Mouse (Mus musculus): Measurements from ENCODE around the gene Gtsf1. TPM values are rescaled to one million over a fixed set of nuclear protein-coding genes. Genes with fewer than 3 reads are reported as not detected.

The Gtsf1 gene
- polyA plus RNA-seq, 1 experiment from 2014 or later = 0.27 TPM

- Histone ChIP-seq H3K27me3 (ENCODE audit: insufficient read depth, low read length) (no peaks in the 10 kb centered on the region), H3K9me3 (ENCODE audit: low read length) (no peaks in the 10 kb centered on the region), H3K4me1 (ENCODE audit: insufficient read depth, low read length) (peaks cover 24% of the 10 kb centered on the region), H3K27ac (ENCODE audit: low read length) (peak overlapping the region; percentile 44), H3K9ac (replicated peaks; ENCODE audit: low read length) (0 out of 2 replicates have a peak overlapping the region, but pooled peaks have one; percentile 12), H3K4me2 (replicated peaks; ENCODE audit: low read depth, low read length) (no peak overlapping the region), H3K4me3 (ENCODE audit: low read length) (no peak overlapping the region), H3K36me3 (ENCODE audit: insufficient read depth, low read length) (peaks cover 10% of the 10 kb centered on the region)
- ATAC-seq (ENCODE audit: low FRiP score, low TSS enrichment) = peak; percentile 19; the same call in 1 of the 2 replicates
- WGBS = 60% methylated on average over 1 of the region's 1 CpGs
Measured at GRCm38 (mm10) chr15:103359122-103359510, 71.2 kb downstream of the Gtsf1 start.

- Histone ChIP-seq H3K27me3 (ENCODE audit: insufficient read depth, low read length) (no peaks in the 10 kb centered on the region), H3K4me3 (ENCODE audit: low read length) (no peak overlapping the region), H3K27ac (ENCODE audit: low read length) (peak overlapping the region; percentile 44; the same call in 1 of the 2 replicates), H3K4me2 (replicated peaks; ENCODE audit: low read depth, low read length) (no peak overlapping the region), H3K9me3 (ENCODE audit: low read length) (no peaks in the 10 kb centered on the region), H3K36me3 (ENCODE audit: insufficient read depth, low read length) (peaks cover 16% of the 10 kb centered on the region), H3K4me1 (ENCODE audit: insufficient read depth, low read length) (peaks cover 24% of the 10 kb centered on the region), H3K9ac (replicated peaks; ENCODE audit: low read length) (no peak overlapping the region)
- WGBS = 45% methylated on average over 4 of the region's 4 CpGs
- ATAC-seq (ENCODE audit: low FRiP score, low TSS enrichment) = peak; percentile 52
Measured at GRCm38 (mm10) chr15:103358278-103359121, 71.8 kb downstream of the Gtsf1 start.

GRCm38 (mm10) chr15:103357817-103358216, 72.5 kb downstream of the Gtsf1 start:
- Histone ChIP-seq H3K27me3 (ENCODE audit: insufficient read depth, low read length) (no peaks in the 10 kb centered on the region), H3K9ac (replicated peaks; ENCODE audit: low read length) (no peak overlapping the region), H3K36me3 (ENCODE audit: insufficient read depth, low read length) (peaks cover 17% of the 10 kb centered on the region), H3K9me3 (ENCODE audit: low read length) (no peaks in the 10 kb centered on the region), H3K4me3 (ENCODE audit: low read length) (no peak overlapping the region), H3K4me2 (replicated peaks; ENCODE audit: low read depth, low read length) (no peak overlapping the region), H3K27ac (ENCODE audit: low read length) (no peak overlapping the region), H3K4me1 (ENCODE audit: insufficient read depth, low read length) (peaks cover 22% of the 10 kb centered on the region)
- ATAC-seq (ENCODE audit: low FRiP score, low TSS enrichment) = no peak
- WGBS = 67% methylated on average over 4 of the region's 4 CpGs

GRCm38 (mm10) chr15:103356130-103356529, 74.1 kb downstream of the Gtsf1 start:
- no peak overlapping the region for H3K27ac ChIP-seq (ENCODE audit: low read length)
- no peak overlapping the region for H3K9ac ChIP-seq (replicated peaks; ENCODE audit: low read length)
- ATAC-seq (ENCODE audit: low FRiP score, low TSS enrichment) = no peak
- no peaks in the 10 kb centered on the region for H3K9me3 ChIP-seq (ENCODE audit: low read length)
- no peak overlapping the region for H3K4me2 ChIP-seq (replicated peaks; ENCODE audit: low read depth, low read length)
- no peaks in the 10 kb centered on the region for H3K27me3 ChIP-seq (ENCODE audit: insufficient read depth, low read length)
- H3K36me3 ChIP-seq (ENCODE audit: insufficient read depth, low read length) = peaks cover 30% of the 10 kb centered on the region
- no peak overlapping the region for H3K4me3 ChIP-seq (ENCODE audit: low read length)
- peaks cover 14% of the 10 kb centered on the region for H3K4me1 ChIP-seq (ENCODE audit: insufficient read depth, low read length)
- 54% methylated on average over 4 of the region's 4 CpGs for WGBS

- no peak overlapping the region for H3K4me3 ChIP-seq (ENCODE audit: low read length)
- H3K27me3 ChIP-seq (ENCODE audit: insufficient read depth, low read length) = no peaks in the 10 kb centered on the region
- 73% methylated on average over 4 of the region's 4 CpGs for WGBS
- H3K4me2 ChIP-seq (replicated peaks; ENCODE audit: low read depth, low read length) = no peak overlapping the region
- no peaks in the 10 kb centered on the region for H3K9me3 ChIP-seq (ENCODE audit: low read length)
- ATAC-seq (ENCODE audit: low FRiP score, low TSS enrichment) = no peak
- H3K4me1 ChIP-seq (ENCODE audit: insufficient read depth, low read length) = peaks cover 13% of the 10 kb centered on the region
- H3K9ac ChIP-seq (replicated peaks; ENCODE audit: low read length) = no peak overlapping the region
- peaks cover 37% of the 10 kb centered on the region for H3K36me3 ChIP-seq (ENCODE audit: insufficient read depth, low read length)
- H3K27ac ChIP-seq (ENCODE audit: low read length) = no peak overlapping the region
Measured at GRCm38 (mm10) chr15:103355420-103355819, 74.8 kb downstream of the Gtsf1 start.

- H3K36me3 ChIP-seq (ENCODE audit: insufficient read depth, low read length) = peaks cover 44% of the 10 kb centered on the region
- H3K27ac ChIP-seq (ENCODE audit: low read length) = no peak overlapping the region
- H3K27me3 ChIP-seq (ENCODE audit: insufficient read depth, low read length) = no peaks in the 10 kb centered on the region
- peaks cover 12% of the 10 kb centered on the region for H3K4me1 ChIP-seq (ENCODE audit: insufficient read depth, low read length)
- H3K4me2 ChIP-seq (replicated peaks; ENCODE audit: low read depth, low read length) = no peak overlapping the region
- ATAC-seq (ENCODE audit: low FRiP score, low TSS enrichment) = no peak
- WGBS = 89% methylated on average over 2 of the region's 2 CpGs
- H3K4me3 ChIP-seq (ENCODE audit: low read length) = no peak overlapping the region
- no peaks in the 10 kb centered on the region for H3K9me3 ChIP-seq (ENCODE audit: low read length)
- H3K9ac ChIP-seq (replicated peaks; ENCODE audit: low read length) = no peak overlapping the region
Measured at GRCm38 (mm10) chr15:103354690-103355089, 75.6 kb downstream of the Gtsf1 start.

GRCm38 (mm10) chr15:103353511-103354256, 76.6 kb downstream of the Gtsf1 start:
- H3K9me3 ChIP-seq (ENCODE audit: low read length) = no peaks in the 10 kb centered on the region
- H3K27me3 ChIP-seq (ENCODE audit: insufficient read depth, low read length) = no peaks in the 10 kb centered on the region
- 92% methylated on average over 11 of the region's 11 CpGs for WGBS
- H3K36me3 ChIP-seq (ENCODE audit: insufficient read depth, low read length) = peaks cover 52% of the 10 kb centered on the region
- no peak overlapping the region for H3K9ac ChIP-seq (replicated peaks; ENCODE audit: low read length)
- ATAC-seq (ENCODE audit: low FRiP score, low TSS enrichment) = no peak
- H3K27ac ChIP-seq (ENCODE audit: low read length) = no peak overlapping the region
- H3K4me3 ChIP-seq (ENCODE audit: low read length) = no peak overlapping the region
- H3K4me2 ChIP-seq (replicated peaks; ENCODE audit: low read depth, low read length) = no peak overlapping the region
- peaks cover 3% of the 10 kb centered on the region; the same call in 1 of the 2 replicates for H3K4me1 ChIP-seq (ENCODE audit: insufficient read depth, low read length)

GRCm38 (mm10) chr15:103352856-103353255, 77.4 kb downstream of the Gtsf1 start:
- no peak overlapping the region for H3K9ac ChIP-seq (replicated peaks; ENCODE audit: low read length)
- no peaks in the 10 kb centered on the region for H3K27me3 ChIP-seq (ENCODE audit: insufficient read depth, low read length)
- H3K27ac ChIP-seq (ENCODE audit: low read length) = no peak overlapping the region
- H3K9me3 ChIP-seq (ENCODE audit: low read length) = no peaks in the 10 kb centered on the region
- 35% methylated on average over 4 of the region's 4 CpGs for WGBS
- peaks cover 55% of the 10 kb centered on the region for H3K36me3 ChIP-seq (ENCODE audit: insufficient read depth, low read length)
- ATAC-seq (ENCODE audit: low FRiP score, low TSS enrichment) = no peak; the same call in 1 of the 2 replicates
- no peaks in the 10 kb centered on the region for H3K4me1 ChIP-seq (ENCODE audit: insufficient read depth, low read length)
- H3K4me2 ChIP-seq (replicated peaks; ENCODE audit: low read depth, low read length) = no peak overlapping the region
- no peak overlapping the region for H3K4me3 ChIP-seq (ENCODE audit: low read length)

Measured in kidney, embryonic 16.5 days (tissue).